Mouse (Mus musculus) liver, postnatal 0 days (tissue): ENCODE measurements around the gene Izumo2. TPM values are rescaled to one million over a fixed set of nuclear protein-coding genes. Genes with fewer than 3 reads are reported as not detected.

Source experiments
- ATAC-seq: fragments of 200-750 bp; cut with Nextera tagmentation; 2 replicates; pipeline ENCODE4 v1.8.0; 2017; ENCODE audit warnings: mild to moderate bottlenecking, moderate library complexity
- DNase-seq: peaks from one replicate; pipeline ENCODE4 v3.0.0-alpha.2; 2016
- H3K27ac ChIP-seq: fragments of 300-500 bp; sonication (generic); 2 replicates; pipeline ENCODE4 v1.5.1; 2014; ENCODE audit warnings: antibody characterized with exemption, moderate library complexity, mild to moderate bottlenecking, low read depth
- H3K27me3 ChIP-seq: fragments of 300-500 bp; sonication (generic); 2 replicates; pipeline ENCODE4 v1.6.1; 2014; ENCODE audit warnings: low read length, control low read depth, mixed read lengths; ENCODE audit not compliant: insufficient read depth
- H3K36me3 ChIP-seq: fragments of 300-500 bp; sonication (generic); replicated peaks from 2 replicates; pipeline ENCODE4 v1.6.1; 2014; ENCODE audit warnings: mild to moderate bottlenecking, control low read depth, low read length, moderate library complexity, mixed read lengths; ENCODE audit not compliant: insufficient read depth
- H3K4me1 ChIP-seq: fragments of 300-500 bp; sonication (generic); 2 replicates; pipeline ENCODE4 v1.6.1; 2014; ENCODE audit warnings: antibody characterized with exemption, mild to moderate bottlenecking, control low read depth; ENCODE audit not compliant: insufficient read depth
- H3K4me2 ChIP-seq: fragments of 300-500 bp; sonication (generic); 2 replicates; pipeline ENCODE4 v1.6.1; 2014; ENCODE audit warnings: low read depth, mild to moderate bottlenecking, low read length, moderate library complexity, mixed read lengths
- H3K4me3 ChIP-seq: fragments of 300-500 bp; sonication (generic); 2 replicates; pipeline ENCODE4 v1.5.1; 2014; ENCODE audit warnings: low read depth, low read length
- H3K9ac ChIP-seq: fragments of 300-500 bp; sonication (generic); replicated peaks from 2 replicates; pipeline ENCODE4 v1.6.1; 2014; ENCODE audit warnings: mild to moderate bottlenecking, moderate library complexity
- H3K9me3 ChIP-seq: fragments of 300-500 bp; sonication (generic); 2 replicates; pipeline ENCODE4 v1.6.1; 2016; ENCODE audit warnings: mild to moderate bottlenecking, control low read depth, low read length, mixed read lengths
- CTCF ChIP-seq: sonication (generic); IDR thresholded peaks from 2 replicates; pipeline ENCODE4 v1.5.1; 2016; ENCODE audit warnings: antibody characterized with exemption, low read depth
- EP300 ChIP-seq: IDR thresholded peaks from 2 replicates; pipeline ENCODE4 v1.6.1; 2016; ENCODE audit warnings: antibody characterized with exemption, low read depth, mild to moderate bottlenecking
- WGBS: fragments of 180-500 bp; shearing (Covaris S2); extraction: QIAGEN DNeasy Blood & Tissue Kit; methylation state at CpG from one replicate; pipeline ENCODE4 v1.1.7; 2014; ENCODE audit not compliant: insufficient replicate concordance; 5-methylcytosine and 5-hydroxymethylcytosine counted together
- polyA plus RNA-seq: library from polyadenylated mRNA; unstranded; fragments of >200 nt; fragmentation: Nextera tagmentation; extraction: Ambion mirVana; gene quantifications from 2 replicates; pipeline ENCODE4 v1.2.1, GENCODE M21; 2015

Gene Izumo2
- polyA plus RNA-seq, 1 experiment from 2014 or later = not detected

DNA sequence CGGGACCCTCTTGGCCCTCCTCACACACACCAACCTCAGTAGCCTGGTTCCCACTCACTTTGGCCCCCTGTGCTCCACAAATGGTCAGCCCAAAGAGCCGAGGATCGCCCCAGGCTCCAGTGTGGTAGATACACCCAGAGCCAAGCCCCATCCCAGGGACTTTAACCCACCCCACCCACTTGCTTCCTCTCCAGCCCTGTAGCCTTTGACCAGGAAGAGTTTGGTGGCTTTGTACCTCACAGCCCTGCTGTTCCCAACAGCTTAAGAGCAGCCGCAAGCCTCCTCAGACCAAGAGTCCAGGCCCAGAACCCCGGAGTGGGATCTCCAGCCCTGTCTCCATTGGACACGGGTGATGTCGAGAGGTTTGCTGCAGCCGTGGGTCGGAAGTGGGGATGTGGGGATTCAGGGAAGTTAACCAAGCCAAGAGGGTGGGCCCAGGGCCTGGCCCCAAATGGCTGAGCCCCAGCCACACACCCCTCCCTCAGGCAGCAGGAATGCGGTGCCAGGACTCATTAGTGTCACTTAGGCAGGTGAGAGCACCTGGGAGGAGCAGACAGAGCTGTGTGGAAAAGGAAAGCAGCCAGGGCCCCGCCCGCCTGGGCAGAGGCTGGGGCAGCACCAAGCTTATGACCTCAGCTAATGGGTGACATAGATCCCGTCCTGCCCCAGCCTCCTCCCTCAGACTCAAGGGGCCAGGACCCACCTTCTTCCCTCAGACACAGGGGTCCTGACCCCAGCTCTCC lies 40.4 kb upstream of the Izumo2 start:
- no peaks in the 10 kb centered on the region for H3K36me3 ChIP-seq
- ATAC-seq = no peak
- no peak overlapping the region for H3K27ac ChIP-seq
- no peak overlapping the region for H3K9ac ChIP-seq
- 62% methylated on average over 13 of the region's 13 CpGs for whole genome bisulfite sequencing
- peaks cover 6% of the 10 kb centered on the region; the same call in 1 of the 2 replicates for H3K27me3 ChIP-seq
- no peak overlapping the region for H3K4me3 ChIP-seq
- H3K4me1 ChIP-seq = peaks cover 9% of the 10 kb centered on the region; the same call in 1 of the 2 replicates
- H3K4me2 ChIP-seq = no peak overlapping the region
- no peak for DNase-seq
- H3K9me3 ChIP-seq = no peaks in the 10 kb centered on the region
- TF ChIP-seq CTCF (no peak), EP300 (no peak)

DNA sequence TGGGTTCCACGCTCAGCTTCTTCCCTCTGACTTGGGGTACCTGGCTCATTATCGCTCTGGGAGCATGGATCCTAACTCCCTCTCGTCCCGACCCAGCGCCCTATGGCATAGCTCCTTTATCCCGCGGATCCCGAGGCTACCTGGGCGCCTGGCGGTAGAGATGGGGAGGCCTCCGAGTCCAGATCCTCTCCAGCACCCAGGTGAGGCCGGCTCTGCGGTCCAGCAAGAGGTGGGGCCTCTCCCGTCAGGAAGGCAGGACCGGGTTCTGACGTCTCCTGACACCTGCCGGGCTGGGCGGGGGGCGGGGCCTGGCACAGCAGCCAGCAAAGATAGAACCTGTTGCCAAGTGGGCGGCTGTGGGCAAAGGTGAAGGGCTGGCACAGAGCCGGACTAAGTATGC lies 39.4 kb upstream of the Izumo2 start:
- Histone ChIP-seq H3K27ac (no peak overlapping the region), H3K4me2 (no peak overlapping the region), H3K4me1 (peaks cover 9% of the 10 kb centered on the region; the same call in 1 of the 2 replicates), H3K27me3 (peaks cover 6% of the 10 kb centered on the region; the same call in 1 of the 2 replicates), H3K4me3 (no peak overlapping the region), H3K36me3 (no peaks in the 10 kb centered on the region), H3K9me3 (no peaks in the 10 kb centered on the region), H3K9ac (no peak overlapping the region)
- ATAC-seq = no peak
- DNase-seq = peak; percentile 49
- TF ChIP-seq EP300 = no peak
- TF ChIP-seq CTCF = no peak
- WGBS = 17% methylated on average over 21 of the region's 21 CpGs

DNA sequence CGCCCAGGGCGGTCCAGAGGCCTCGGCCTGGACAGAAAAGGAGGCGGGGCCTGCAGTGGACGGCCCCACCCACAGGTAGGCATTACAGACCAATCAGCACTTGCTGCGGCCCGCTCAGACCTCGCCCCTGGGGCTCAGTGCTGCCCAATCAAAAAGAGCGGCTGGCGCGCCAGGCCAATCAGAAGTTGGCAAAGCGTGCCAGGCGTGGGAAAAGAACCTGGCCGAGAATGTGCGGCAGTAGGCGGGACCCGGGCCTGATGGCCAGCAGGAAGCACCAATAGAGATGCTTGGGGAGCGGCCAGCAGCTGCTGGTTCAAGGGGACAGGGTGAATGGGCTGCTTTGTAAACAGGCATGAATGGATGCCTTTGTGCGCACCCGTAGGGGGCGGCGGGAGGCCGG lies 37.7 kb upstream of the Izumo2 start, which contains the start of gene Myh14:
Gene Myh14 (minus strand): TSS at position 41 of the 400 bp plus-strand sequence.
- peak; percentile 98 for ATAC-seq
- under 1% methylated on average over 23 of the region's 23 CpGs for WGBS
- Histone ChIP-seq H3K27me3 (peaks cover 6% of the 10 kb centered on the region; the same call in 1 of the 2 replicates), H3K4me2 (peak within 1 kb of the TSS; percentile 55), H3K4me3 (peak within 1 kb of the TSS; percentile 26), H3K4me1 (peaks cover 9% of the 10 kb centered on the region; the same call in 1 of the 2 replicates), H3K9me3 (0 out of 2 replicates have a peak, but pooled peaks cover 4% of the 10 kb centered on the region), H3K9ac (0 out of 2 replicates have a peak within 1 kb of the TSS, but pooled peaks have one; percentile 44), H3K27ac (peak within 1 kb of the TSS; percentile 40; the same call in 1 of the 2 replicates), H3K36me3 (no peaks in the 10 kb centered on the region)
- no peak for TF ChIP-seq CTCF
- TF ChIP-seq EP300 = no peak
- DNase-seq = peak; percentile 82

DNA sequence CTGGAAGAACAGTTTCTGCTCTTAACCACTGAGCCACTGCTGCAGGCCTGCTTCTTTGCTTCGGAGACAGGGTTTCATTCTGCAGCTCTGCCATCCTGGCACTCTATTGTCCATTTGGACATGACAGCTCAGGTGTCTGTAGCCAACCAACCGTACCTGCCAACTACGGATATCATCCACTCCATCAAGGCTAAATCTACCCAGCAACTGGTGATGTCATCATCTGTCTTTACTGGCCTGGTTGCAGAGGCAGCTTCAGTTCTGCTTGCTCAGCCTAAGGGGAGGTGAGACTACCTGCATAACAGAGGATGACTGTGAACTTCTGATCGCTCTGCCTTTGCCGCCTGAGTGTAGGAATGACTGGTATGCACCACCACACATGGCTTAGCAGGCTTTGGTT lies 36.3 kb upstream of the Izumo2 start:
- no peak overlapping the region for H3K4me3 ChIP-seq
- DNase-seq (no peak), ATAC-seq (no peak)
- WGBS = 63% methylated on average over 5 of the region's 5 CpGs
- H3K27me3 ChIP-seq = peaks cover 6% of the 10 kb centered on the region; the same call in 1 of the 2 replicates
- TF ChIP-seq EP300 (no peak), CTCF (no peak)
- H3K9me3 ChIP-seq = 0 out of 2 replicates have a peak, but pooled peaks cover 4% of the 10 kb centered on the region
- H3K27ac ChIP-seq = no peak overlapping the region
- H3K36me3 ChIP-seq = no peaks in the 10 kb centered on the region
- no peak overlapping the region for H3K9ac ChIP-seq
- peaks cover 9% of the 10 kb centered on the region; the same call in 1 of the 2 replicates for H3K4me1 ChIP-seq
- H3K4me2 ChIP-seq = no peak overlapping the region

DNA sequence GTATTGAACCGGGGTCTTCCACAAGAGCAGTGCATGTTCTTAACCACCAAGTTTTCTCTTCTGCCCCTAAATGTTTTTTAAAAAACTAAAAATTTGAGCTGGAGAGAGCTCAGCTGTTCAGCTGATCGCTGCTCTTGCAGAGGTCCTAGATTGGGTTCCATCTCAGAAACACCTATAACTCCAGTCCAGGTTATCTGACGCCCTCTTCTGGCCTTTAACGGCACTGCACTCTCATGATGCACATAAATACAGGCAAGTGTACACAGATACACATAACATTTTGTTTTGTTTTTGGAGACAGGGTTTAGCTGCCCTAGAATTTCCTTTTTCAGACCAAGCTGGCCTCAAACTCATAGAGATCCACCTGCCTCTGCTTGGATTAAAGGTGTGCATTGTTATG lies 34.0 kb upstream of the Izumo2 start:
- peaks cover 6% of the 10 kb centered on the region; the same call in 1 of the 2 replicates for H3K27me3 ChIP-seq
- 0 out of 2 replicates have a peak, but pooled peaks cover 4% of the 10 kb centered on the region for H3K9me3 ChIP-seq
- WGBS = 64% methylated on average over 4 of the region's 4 CpGs
- no peaks in the 10 kb centered on the region for H3K36me3 ChIP-seq
- no peak for DNase-seq
- H3K4me3 ChIP-seq = no peak overlapping the region
- no peak overlapping the region for H3K27ac ChIP-seq
- no peak for ATAC-seq
- H3K4me1 ChIP-seq = peaks cover 9% of the 10 kb centered on the region; the same call in 1 of the 2 replicates
- TF ChIP-seq EP300 (no peak), CTCF (peak; percentile 28)
- H3K4me2 ChIP-seq = no peak overlapping the region
- no peak overlapping the region for H3K9ac ChIP-seq

DNA sequence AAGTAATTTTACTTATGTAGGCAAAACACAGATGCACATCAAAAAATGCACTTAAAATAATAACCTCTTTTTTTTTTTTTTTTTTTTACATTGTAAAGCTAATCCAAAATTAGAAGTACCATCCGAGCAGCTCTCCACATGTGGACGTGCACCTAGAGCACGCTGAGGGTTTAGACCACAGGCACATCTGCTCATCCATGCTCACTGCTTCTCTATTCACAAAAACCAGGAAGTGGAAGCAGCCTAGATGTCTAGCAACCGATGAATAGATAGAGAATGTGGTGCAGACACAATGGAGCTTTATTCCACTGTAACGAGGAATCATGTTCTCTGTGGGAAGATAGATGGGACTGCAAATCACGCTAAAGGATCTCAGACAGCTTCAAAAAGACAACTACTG lies 33.4 kb upstream of the Izumo2 start:
- Histone ChIP-seq H3K36me3 (no peaks in the 10 kb centered on the region), H3K9me3 (0 out of 2 replicates have a peak, but pooled peaks cover 4% of the 10 kb centered on the region), H3K4me1 (peaks cover 9% of the 10 kb centered on the region; the same call in 1 of the 2 replicates), H3K27me3 (peaks cover 6% of the 10 kb centered on the region; the same call in 1 of the 2 replicates), H3K4me3 (no peak overlapping the region), H3K9ac (no peak overlapping the region), H3K4me2 (no peak overlapping the region), H3K27ac (no peak overlapping the region)
- DNase-seq (no peak), ATAC-seq (no peak)
- 66% methylated on average over 6 of the region's 6 CpGs for WGBS
- TF ChIP-seq CTCF (no peak), EP300 (no peak)
